Mouse (Mus musculus): ENCODE measurements at regions not wholly inside any gene's neighbourhood (a gene's known extent, or its start where the extent isn't known, plus 50 kb on each side); places are given as distances from the start of the nearest gene placed in this dataset.

- intact Hi-C loops (cut with DNase I), result loop anchor here (5.0 kb wide), 1 partner anchor 42 kb away; no protein-coding TSS in a partner anchor
- Histone ChIP-seq H3K4me1 (ENCODE audit: control insufficient read depth, insufficient read depth, low read length) (peaks cover 6% of the 10 kb centered on the region), H3K4me3 (no peak overlapping the region), H3K79me2 (replicated peaks; ENCODE audit: control insufficient read depth, insufficient read depth, low read length) (no peaks in the 10 kb centered on the region), H3K27ac (no peak overlapping the region), H3K27me3 (ENCODE audit: control insufficient read depth, insufficient read depth, low read length) (no peaks in the 10 kb centered on the region), H3K36me3 (ENCODE audit: control insufficient read depth, insufficient read depth, low read length) (no peaks in the 10 kb centered on the region), H3K9ac (ENCODE audit: low read depth, low read length) (no peak overlapping the region)
- DNase-seq, result no peak
- 89% methylated on average over 5 of the region's 5 CpGs for WGBS
- TF ChIP-seq EP300 (IDR thresholded peaks at IDR 0.05; ENCODE audit: insufficient read depth, low read depth, low read length) (no peak), CTCF (IDR thresholded peaks at IDR 0.05) (no peak)
These were observed 105.0 kb upstream of the Tgfbr2 start for GRCm38 (mm10) chr9:116280146-116280545.

- Histone ChIP-seq H3K36me3 (ENCODE audit: control insufficient read depth, insufficient read depth, low read length) (no peaks in the 10 kb centered on the region), H3K4me3 (no peak overlapping the region), H3K9ac (ENCODE audit: low read depth, low read length) (no peak overlapping the region), H3K4me1 (ENCODE audit: control insufficient read depth, insufficient read depth, low read length) (peaks cover 6% of the 10 kb centered on the region), H3K79me2 (replicated peaks; ENCODE audit: control insufficient read depth, insufficient read depth, low read length) (no peaks in the 10 kb centered on the region), H3K27me3 (ENCODE audit: control insufficient read depth, insufficient read depth, low read length) (no peaks in the 10 kb centered on the region), H3K27ac (peak overlapping the region; percentile 31)
- intact Hi-C loops (cut with DNase I), result no loop called here
- no peak for TF ChIP-seq POLR2A (IDR thresholded peaks at IDR 0.05; ENCODE audit: insufficient read depth, low read depth, low read length)
- no peak for TF ChIP-seq EP300 (IDR thresholded peaks at IDR 0.05; ENCODE audit: insufficient read depth, low read depth, low read length)
- TF ChIP-seq CTCF (IDR thresholded peaks at IDR 0.05), result no peak
- peak in 1 of 2 experiments; percentile 33 for DNase-seq
- 62% methylated on average over 8 of the region's 8 CpGs for WGBS
These were observed 103.7 kb upstream of the Tgfbr2 start for GRCm38 (mm10) chr9:116278862-116279261.

GRCm38 (mm10) chr9:116277736-116278135, 102.6 kb upstream of the Tgfbr2 start:
- H3K4me1 ChIP-seq (ENCODE audit: control insufficient read depth, insufficient read depth, low read length), result peaks cover 6% of the 10 kb centered on the region
- no peaks in the 10 kb centered on the region for H3K79me2 ChIP-seq (replicated peaks; ENCODE audit: control insufficient read depth, insufficient read depth, low read length)
- peak overlapping the region; percentile 31; the same call in 1 of the 2 replicates for H3K27ac ChIP-seq
- no peak overlapping the region for H3K4me3 ChIP-seq
- 73% methylated on average over 3 of the region's 3 CpGs for WGBS
- TF ChIP-seq CTCF (IDR thresholded peaks at IDR 0.05) (no peak), EP300 (IDR thresholded peaks at IDR 0.05; ENCODE audit: insufficient read depth, low read depth, low read length) (no peak), POLR2A (IDR thresholded peaks at IDR 0.05; ENCODE audit: insufficient read depth, low read depth, low read length) (no peak)
- H3K9ac ChIP-seq (ENCODE audit: low read depth, low read length), result no peak overlapping the region
- peak in 1 of 2 experiments; percentile 40 for DNase-seq
- no peaks in the 10 kb centered on the region for H3K27me3 ChIP-seq (ENCODE audit: control insufficient read depth, insufficient read depth, low read length)
- no peaks in the 10 kb centered on the region for H3K36me3 ChIP-seq (ENCODE audit: control insufficient read depth, insufficient read depth, low read length)
- intact Hi-C loops (cut with DNase I), result no loop called here

GRCm38 (mm10) chr9:116276141-116276540, 101.0 kb upstream of the Tgfbr2 start:
- DNase-seq, result peak; percentile 51 to 56
- intact Hi-C loops (cut with DNase I), result no loop called here

GRCm38 (mm10) chr9:116272446-116272845, 97.3 kb upstream of the Tgfbr2 start:
- H3K27ac ChIP-seq, result no peak overlapping the region
- 64% methylated on average over 2 of the region's 2 CpGs for WGBS
- TF ChIP-seq POLR2A (IDR thresholded peaks at IDR 0.05; ENCODE audit: insufficient read depth, low read depth, low read length), result no peak
- peaks cover 1% of the 10 kb centered on the region for H3K4me1 ChIP-seq (ENCODE audit: control insufficient read depth, insufficient read depth, low read length)
- no peaks in the 10 kb centered on the region for H3K36me3 ChIP-seq (ENCODE audit: control insufficient read depth, insufficient read depth, low read length)
- H3K27me3 ChIP-seq (ENCODE audit: control insufficient read depth, insufficient read depth, low read length), result no peaks in the 10 kb centered on the region
- no peaks in the 10 kb centered on the region for H3K79me2 ChIP-seq (replicated peaks; ENCODE audit: control insufficient read depth, insufficient read depth, low read length)
- H3K4me3 ChIP-seq, result no peak overlapping the region
- no peak for DNase-seq
- intact Hi-C loops (cut with DNase I), result loop anchor here (2.0 kb wide), 1 partner anchor 18 kb away; no protein-coding TSS in a partner anchor
- H3K9ac ChIP-seq (ENCODE audit: low read depth, low read length), result no peak overlapping the region

More at GRCm38 (mm10) chr9:116276141-116276540, 101.0 kb upstream of the Tgfbr2 start:
- Histone ChIP-seq H3K9ac (ENCODE audit: low read depth, low read length) (no peak overlapping the region), H3K4me1 (ENCODE audit: control insufficient read depth, insufficient read depth, low read length) (peaks cover 5% of the 10 kb centered on the region), H3K4me3 (no peak overlapping the region), H3K79me2 (replicated peaks; ENCODE audit: control insufficient read depth, insufficient read depth, low read length) (no peaks in the 10 kb centered on the region), H3K36me3 (ENCODE audit: control insufficient read depth, insufficient read depth, low read length) (no peaks in the 10 kb centered on the region), H3K27me3 (ENCODE audit: control insufficient read depth, insufficient read depth, low read length) (no peaks in the 10 kb centered on the region), H3K27ac (no peak overlapping the region)
- WGBS, result 45% methylated on average over 2 of the region's 2 CpGs
- TF ChIP-seq CTCF (IDR thresholded peaks at IDR 0.05) (no peak), POLR2A (IDR thresholded peaks at IDR 0.05; ENCODE audit: insufficient read depth, low read depth, low read length) (no peak), EP300 (IDR thresholded peaks at IDR 0.05; ENCODE audit: insufficient read depth, low read depth, low read length) (no peak)

- H3K79me2 ChIP-seq (replicated peaks; ENCODE audit: control insufficient read depth, insufficient read depth, low read length), result no peaks in the 10 kb centered on the region
- H3K4me3 ChIP-seq, result no peak overlapping the region
- DNase-seq, result no peak
- 56% methylated on average over 6 of the region's 6 CpGs for WGBS
- TF ChIP-seq EP300 (IDR thresholded peaks at IDR 0.05; ENCODE audit: insufficient read depth, low read depth, low read length) (no peak), POLR2A (IDR thresholded peaks at IDR 0.05; ENCODE audit: insufficient read depth, low read depth, low read length) (no peak), CTCF (IDR thresholded peaks at IDR 0.05) (no peak)
- intact Hi-C loops (cut with DNase I), result no loop called here
- no peaks in the 10 kb centered on the region for H3K36me3 ChIP-seq (ENCODE audit: control insufficient read depth, insufficient read depth, low read length)
- H3K9ac ChIP-seq (ENCODE audit: low read depth, low read length), result no peak overlapping the region
- H3K27me3 ChIP-seq (ENCODE audit: control insufficient read depth, insufficient read depth, low read length), result no peaks in the 10 kb centered on the region
- H3K4me1 ChIP-seq (ENCODE audit: control insufficient read depth, insufficient read depth, low read length), result peaks cover 1% of the 10 kb centered on the region; the same call in 1 of the 2 replicates
- H3K27ac ChIP-seq, result no peak overlapping the region
These were observed 95.3 kb upstream of the Tgfbr2 start for GRCm38 (mm10) chr9:116270417-116270828.

Measured in heart, adult 2 months (tissue).